Mouse (Mus musculus) testis, adult 2 months (tissue): Measurements from ENCODE around the gene Mtss1l. TPM values are rescaled to one million over a fixed set of nuclear protein-coding genes. Genes with fewer than 3 reads are reported as not detected.

ENCODE experiments used
- H3K27ac ChIP-seq: fragments of 200-500 bp; 2 replicates; pipeline ENCODE4 v1.5.1; 2012; ENCODE audit warnings: low read depth, low read length; ENCODE audit not compliant: control insufficient read depth, insufficient read depth
- H3K27me3 ChIP-seq: fragments of 200-500 bp; 2 replicates; pipeline ENCODE4 v1.6.1; 2012; ENCODE audit warnings: mild to moderate bottlenecking, low read length, moderate library complexity; ENCODE audit not compliant: control insufficient read depth, insufficient read depth
- H3K36me3 ChIP-seq: fragments of 200-500 bp; 2 replicates; pipeline ENCODE4 v1.6.1; 2012; ENCODE audit warnings: mild to moderate bottlenecking, low read length; ENCODE audit not compliant: control insufficient read depth, insufficient read depth
- H3K4me1 ChIP-seq: fragments of 200-500 bp; 2 replicates; pipeline ENCODE4 v1.6.1; 2012; ENCODE audit warnings: low read length; ENCODE audit not compliant: control insufficient read depth, insufficient read depth
- H3K4me3 ChIP-seq: fragments of 200-500 bp; 2 replicates; pipeline ENCODE4 v1.5.1; 2012; ENCODE audit warnings: low read depth, mild to moderate bottlenecking, low read length, moderate library complexity, mixed read lengths; ENCODE audit not compliant: control insufficient read depth
- CTCF ChIP-seq: fragments of 200-500 bp; IDR thresholded peaks from 2 replicates; pipeline ENCODE4 v1.5.1; 2012; ENCODE audit warnings: low read depth, mild to moderate bottlenecking, inconsistent platforms, low read length, moderate library complexity; ENCODE audit not compliant: control insufficient read depth, insufficient read depth, insufficient replicate concordance
- POLR2A ChIP-seq: fragments of 200-500 bp; IDR thresholded peaks from 2 replicates; pipeline ENCODE4 v1.6.1; 2012; ENCODE audit warnings: low read depth, mild to moderate bottlenecking, inconsistent platforms, low read length, moderate library complexity; ENCODE audit not compliant: control insufficient read depth
- polyA plus RNA-seq: library from polyadenylated mRNA; depleted of rRNA; stranded (reverse); fragments of >200 nt; gene quantifications from 2 replicates; pipeline ENCODE4 v1.2.3, GENCODE M21; 2012

Mtss1l gene
- polyA plus RNA-seq, 1 experiment, result 9.0 TPM

DNA sequence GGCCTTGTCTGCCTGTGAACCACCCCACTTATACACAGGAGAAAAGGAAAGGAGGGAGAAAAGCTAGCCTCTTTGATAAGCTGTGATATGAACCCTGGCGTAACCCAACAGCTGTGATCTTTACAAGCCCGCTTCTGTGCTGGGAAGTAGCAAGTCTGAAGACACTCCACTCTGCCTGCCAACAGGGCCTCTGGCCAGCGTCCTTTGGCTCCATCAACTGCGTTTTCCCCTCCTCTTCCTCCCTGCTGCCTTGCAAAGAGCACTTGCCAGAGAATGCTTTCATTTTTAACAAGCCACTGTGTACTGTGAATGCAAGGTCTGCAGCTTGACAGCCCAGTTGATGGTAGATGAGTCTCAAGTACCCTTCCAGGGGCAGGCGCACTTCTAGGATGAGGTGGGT, 33.5 kb upstream of the Mtss1l start:
- H3K27me3 ChIP-seq, result no peaks in the 10 kb centered on the region
- no peaks in the 10 kb centered on the region; the same call in 1 of the 2 replicates for H3K36me3 ChIP-seq
- no peaks in the 10 kb centered on the region; the same call in 1 of the 2 replicates for H3K4me1 ChIP-seq
- no peak overlapping the region for H3K27ac ChIP-seq
- TF ChIP-seq CTCF, result no peak
- no peak for TF ChIP-seq POLR2A
- no peak overlapping the region for H3K4me3 ChIP-seq

DNA sequence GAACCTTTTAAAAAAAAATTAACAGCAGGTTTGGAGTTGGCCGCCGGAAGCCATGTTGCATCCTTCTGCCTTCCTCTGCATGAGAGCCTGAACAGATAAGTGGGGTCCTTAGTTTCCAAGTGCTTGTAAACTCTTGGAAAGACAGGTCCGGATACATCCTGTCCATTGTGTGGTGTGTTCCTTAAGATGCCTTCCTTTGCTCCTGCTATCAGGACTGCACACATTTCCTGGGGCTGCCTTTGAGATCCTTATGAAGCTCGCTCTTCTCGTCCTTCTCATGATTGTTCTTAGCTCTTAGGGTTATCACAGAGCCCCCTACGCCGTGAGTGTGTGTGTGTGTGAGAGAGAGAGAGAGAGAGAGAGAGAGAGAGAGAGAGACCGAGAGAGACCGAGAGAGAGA, 31.3 kb upstream of the Mtss1l start:
- no peaks in the 10 kb centered on the region for H3K27me3 ChIP-seq
- H3K4me3 ChIP-seq, result no peak overlapping the region
- H3K4me1 ChIP-seq, result no peaks in the 10 kb centered on the region; the same call in 1 of the 2 replicates
- no peak for TF ChIP-seq CTCF
- H3K27ac ChIP-seq, result no peak overlapping the region
- no peaks in the 10 kb centered on the region for H3K36me3 ChIP-seq

DNA sequence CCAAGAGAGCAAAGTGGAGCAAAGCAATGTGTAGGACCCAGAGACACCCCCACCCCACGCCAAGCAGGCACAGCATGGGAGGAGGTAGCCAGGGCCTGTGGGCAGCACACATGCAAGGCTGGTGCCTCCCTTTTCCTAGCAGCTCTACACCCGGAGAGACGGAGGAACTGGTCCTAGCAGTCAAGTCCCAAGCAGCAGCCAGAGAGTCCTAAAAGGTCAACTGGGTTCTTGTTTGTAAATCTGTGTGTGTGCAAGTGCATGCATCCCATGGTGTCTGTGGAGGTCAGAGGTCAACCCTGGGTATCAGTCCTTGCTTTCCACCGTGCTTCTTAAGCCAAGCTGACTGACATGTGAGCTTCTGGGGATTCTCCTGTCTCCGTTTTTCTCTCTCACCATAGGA, 27.1 kb upstream of the Mtss1l start:
- Histone ChIP-seq H3K4me3 (no peak overlapping the region), H3K36me3 (no peaks in the 10 kb centered on the region), H3K27ac (no peak overlapping the region), H3K4me1 (no peaks in the 10 kb centered on the region), H3K27me3 (no peaks in the 10 kb centered on the region)
- TF ChIP-seq POLR2A, result 0 out of 2 replicates have a peak, but pooled peaks have one; percentile 12
- TF ChIP-seq CTCF, result no peak

DNA sequence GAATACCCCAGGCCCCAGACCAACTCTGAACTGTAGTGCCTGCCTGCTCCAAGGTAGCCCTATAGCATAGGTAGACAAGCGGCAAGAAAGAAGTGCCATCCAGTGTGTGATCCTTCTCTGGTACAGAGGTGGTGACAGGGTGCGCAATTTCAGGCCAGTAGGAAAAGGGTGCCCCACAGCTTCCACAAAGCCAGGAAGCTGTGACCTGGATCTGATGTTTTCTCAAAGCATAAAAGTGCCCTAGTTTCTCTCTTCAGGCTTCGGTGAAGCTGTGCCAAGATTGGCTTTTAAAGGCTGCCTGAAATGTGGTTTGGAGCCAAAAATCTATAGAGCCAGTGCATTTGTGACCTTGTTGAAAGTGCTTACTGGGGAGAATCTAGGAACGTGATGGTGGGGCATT, 26.4 kb upstream of the Mtss1l start:
- TF ChIP-seq CTCF, result no peak
- TF ChIP-seq POLR2A, result no peak
- H3K27ac ChIP-seq, result no peak overlapping the region
- no peaks in the 10 kb centered on the region for H3K36me3 ChIP-seq
- no peak overlapping the region for H3K4me3 ChIP-seq
- no peaks in the 10 kb centered on the region; the same call in 1 of the 2 replicates for H3K4me1 ChIP-seq
- no peaks in the 10 kb centered on the region for H3K27me3 ChIP-seq

DNA sequence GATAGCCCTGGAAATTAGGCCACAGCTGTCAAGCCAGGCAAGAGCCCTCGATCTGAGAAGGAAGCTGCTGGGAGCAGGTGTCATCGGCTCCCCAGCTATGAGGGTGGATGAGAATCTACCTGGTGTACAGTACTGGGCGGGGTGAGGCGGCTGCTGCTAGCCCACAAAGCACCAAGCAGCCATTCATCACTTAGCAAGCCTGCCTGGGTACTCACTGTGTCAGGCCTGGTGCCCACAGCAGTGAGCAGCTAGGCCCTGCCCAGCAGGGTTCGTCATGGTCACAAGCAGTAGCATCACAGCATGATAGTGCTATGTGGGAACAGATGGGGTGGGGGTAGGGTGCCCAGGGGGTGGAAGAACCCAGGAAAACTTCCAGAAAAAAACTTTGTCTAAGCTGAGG, 25.8 kb upstream of the Mtss1l start:
- H3K4me1 ChIP-seq, result no peaks in the 10 kb centered on the region; the same call in 1 of the 2 replicates
- no peaks in the 10 kb centered on the region for H3K36me3 ChIP-seq

DNA sequence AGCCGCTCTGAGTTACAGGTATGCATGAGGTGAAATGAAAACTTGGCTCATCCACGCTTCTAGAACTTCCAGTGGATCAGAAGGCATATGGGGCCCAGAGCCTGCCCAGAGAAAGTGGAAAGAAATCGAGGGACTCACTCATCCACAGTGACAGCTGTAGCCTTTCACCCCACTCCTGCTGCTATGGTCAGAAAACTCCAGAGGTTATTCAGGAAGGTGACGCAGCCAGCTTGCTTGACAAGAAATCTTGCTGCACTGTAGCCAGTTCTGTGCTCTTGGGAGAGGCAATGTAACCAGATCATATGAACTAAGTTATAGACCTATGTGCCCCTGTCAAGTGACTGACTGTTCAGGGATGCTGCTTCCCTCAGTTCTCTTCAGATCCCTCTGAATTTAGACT, 25.2 kb upstream of the Mtss1l start:
- Histone ChIP-seq H3K27me3 (no peaks in the 10 kb centered on the region), H3K4me3 (no peak overlapping the region), H3K27ac (no peak overlapping the region), H3K4me1 (no peaks in the 10 kb centered on the region; the same call in 1 of the 2 replicates), H3K36me3 (no peaks in the 10 kb centered on the region)
- TF ChIP-seq POLR2A, result no peak
- TF ChIP-seq CTCF, result no peak

More for the DNA sequence above, 25.8 kb upstream of the Mtss1l start:
- TF ChIP-seq POLR2A, result no peak
- no peak for TF ChIP-seq CTCF
- Histone ChIP-seq H3K4me3 (no peak overlapping the region), H3K27me3 (no peaks in the 10 kb centered on the region), H3K27ac (no peak overlapping the region)

DNA sequence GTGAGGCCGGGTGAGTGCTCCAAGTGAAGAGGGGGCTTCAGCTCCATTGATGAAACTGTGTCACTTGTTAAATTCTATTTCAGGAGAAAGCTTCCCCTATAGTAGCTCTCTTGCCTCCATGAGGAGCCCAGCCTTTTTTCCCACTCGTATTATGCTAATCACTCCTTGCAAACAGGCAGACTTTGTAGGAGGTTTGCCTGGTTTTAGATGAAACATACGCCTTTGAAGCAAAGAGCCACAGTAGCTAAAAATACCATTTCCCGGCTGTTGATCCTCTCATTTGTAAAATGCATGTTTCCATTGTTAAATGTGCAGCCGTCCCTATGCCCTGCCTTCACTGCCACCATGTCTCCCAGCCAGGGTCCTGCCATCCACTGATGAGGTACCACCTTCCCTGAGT, 23.7 kb upstream of the Mtss1l start:
- no peak for TF ChIP-seq POLR2A
- no peak for TF ChIP-seq CTCF

DNA sequence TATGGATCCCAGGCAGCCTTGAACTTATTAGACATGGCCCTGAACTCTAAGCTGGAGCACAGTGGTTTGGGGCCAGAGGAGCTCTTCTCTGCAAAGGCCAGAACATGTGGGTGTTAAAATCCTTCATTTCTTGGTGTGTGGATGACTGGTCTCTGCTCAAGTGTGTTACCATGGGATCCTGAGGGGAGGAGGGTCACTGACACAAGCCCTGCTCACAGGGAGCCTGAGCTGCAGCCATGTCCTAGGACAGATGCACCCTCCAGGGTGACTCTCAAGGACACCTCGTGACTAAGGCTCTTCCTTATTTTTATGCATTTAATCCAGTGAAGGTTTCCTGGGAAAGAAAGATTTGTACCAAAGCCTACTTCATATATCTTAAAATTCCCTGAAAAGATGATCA, 23.2 kb upstream of the Mtss1l start:
- Histone ChIP-seq H3K4me3 (no peak overlapping the region), H3K27me3 (no peaks in the 10 kb centered on the region), H3K36me3 (no peaks in the 10 kb centered on the region), H3K4me1 (no peaks in the 10 kb centered on the region; the same call in 1 of the 2 replicates), H3K27ac (no peak overlapping the region)
- TF ChIP-seq CTCF (no peak), POLR2A (no peak)

More for the DNA sequence above, 23.7 kb upstream of the Mtss1l start:
- H3K27me3 ChIP-seq, result no peaks in the 10 kb centered on the region
- H3K27ac ChIP-seq, result no peak overlapping the region
- no peaks in the 10 kb centered on the region; the same call in 1 of the 2 replicates for H3K4me1 ChIP-seq
- H3K36me3 ChIP-seq, result no peaks in the 10 kb centered on the region
- no peak overlapping the region for H3K4me3 ChIP-seq
